Mouse (Mus musculus) neural tube, embryonic 14.5 days (tissue): ENCODE results near the gene Xrcc2. TPM values are rescaled to one million over a fixed set of nuclear protein-coding genes. Genes with fewer than 3 reads are reported as not detected.
"Not testable (repeated sequence)": the region's sequence is repeated elsewhere in the genome, so short reads cannot be mapped to it uniquely, and the experiment has no call there.

Experiments
- ATAC-seq: fragments of 200-750 bp; cut with Nextera tagmentation; 2 replicates; pipeline ENCODE4 v1.8.0; 2017; ENCODE audit warnings: low read depth, mild to moderate bottlenecking, moderate TSS enrichment, moderate library complexity
- H3K27ac ChIP-seq: fragments of 300-500 bp; sonication (generic); 2 replicates; pipeline ENCODE4 v1.5.1; 2014; ENCODE audit warnings: low read depth, mild to moderate bottlenecking, control low read depth, low read length, moderate library complexity, mixed read lengths
- H3K27me3 ChIP-seq: fragments of 300-500 bp; sonication (generic); 2 replicates; pipeline ENCODE4 v1.6.1; 2014; ENCODE audit warnings: low read length; ENCODE audit not compliant: control insufficient read depth, insufficient read depth
- H3K36me3 ChIP-seq: fragments of 300-500 bp; sonication (generic); 2 replicates; pipeline ENCODE4 v1.6.1; 2014; ENCODE audit warnings: low read length, mixed read lengths; ENCODE audit not compliant: control insufficient read depth, insufficient read depth
- H3K4me1 ChIP-seq: fragments of 300-500 bp; sonication (generic); 2 replicates; pipeline ENCODE4 v1.6.1; 2014; ENCODE audit warnings: low read length; ENCODE audit not compliant: control insufficient read depth, insufficient read depth
- H3K4me2 ChIP-seq: fragments of 300-500 bp; sonication (generic); 2 replicates; pipeline ENCODE4 v1.6.1; 2014; ENCODE audit warnings: mild to moderate bottlenecking, low read depth, low read length, control low read depth
- H3K4me3 ChIP-seq: fragments of 300-500 bp; sonication (generic); 2 replicates; pipeline ENCODE4 v1.5.1; 2014; ENCODE audit warnings: low read depth, low read length, control low read depth, mixed read lengths
- H3K9ac ChIP-seq: fragments of 300-500 bp; sonication (generic); replicated peaks from 2 replicates; pipeline ENCODE4 v1.6.1; 2014; ENCODE audit warnings: low read depth, mild to moderate bottlenecking, control low read depth, low read length, mixed read lengths
- H3K9me3 ChIP-seq: fragments of 300-500 bp; sonication (generic); 2 replicates; pipeline ENCODE4 v1.6.1; 2016; ENCODE audit warnings: low read length; ENCODE audit not compliant: control insufficient read depth
- WGBS: fragments of 180-500 bp; shearing (Covaris S2); extraction: QIAGEN DNeasy Blood & Tissue Kit; methylation state at CpG from one replicate; pipeline ENCODE4 v1.1.7; 2014; 5-methylcytosine and 5-hydroxymethylcytosine counted together
- polyA plus RNA-seq: library from polyadenylated mRNA; unstranded; fragments of >200 nt; fragmentation: Nextera tagmentation; extraction: Ambion mirVana; gene quantifications from 2 replicates; pipeline ENCODE4 v1.2.1, GENCODE M21; 2014

Xrcc2 gene
- polyA plus RNA-seq, 1 experiment from 2014 or later, result 5.2 TPM

DNA sequence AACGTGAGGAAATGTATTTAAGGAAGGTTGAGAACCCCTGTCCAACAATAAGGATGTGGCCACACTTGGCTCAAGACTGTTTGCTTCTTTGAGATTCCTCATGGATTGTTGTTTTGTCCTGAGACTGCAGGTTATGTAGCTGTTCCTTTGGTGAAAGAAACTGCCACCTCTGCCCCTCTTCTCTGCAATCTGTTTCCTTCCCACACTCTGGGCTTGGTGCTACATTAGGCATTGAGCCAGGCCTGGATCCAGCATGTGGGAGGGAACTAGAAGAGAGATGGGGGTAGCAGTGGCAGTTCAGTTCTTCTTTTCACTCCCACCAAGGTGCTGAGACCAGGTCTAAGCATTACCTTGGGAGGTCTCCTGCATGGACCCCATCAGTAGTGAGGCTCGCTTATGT, 30.2 kb upstream of the Xrcc2 start:
- Histone ChIP-seq H3K27me3 (no peaks in the 10 kb centered on the region), H3K9me3 (no peaks in the 10 kb centered on the region), H3K4me3 (no peak overlapping the region), H3K27ac (no peak overlapping the region), H3K9ac (no peak overlapping the region), H3K4me2 (no peak overlapping the region), H3K4me1 (no peaks in the 10 kb centered on the region), H3K36me3 (no peaks in the 10 kb centered on the region)
- ATAC-seq, result no peak
- 83% methylated on average over 2 of the region's 2 CpGs for WGBS

- no peak overlapping the region for H3K9ac ChIP-seq
- H3K4me1 ChIP-seq, result no peaks in the 10 kb centered on the region
- H3K9me3 ChIP-seq, result no peaks in the 10 kb centered on the region
- no peaks in the 10 kb centered on the region for H3K36me3 ChIP-seq
- no peak overlapping the region for H3K4me3 ChIP-seq
- no peak overlapping the region for H3K27ac ChIP-seq
- 0 out of 2 replicates have a peak, but pooled peaks have one; percentile 28 for ATAC-seq
- no peaks in the 10 kb centered on the region for H3K27me3 ChIP-seq
- 23% methylated on average over 1 of the region's 1 CpGs for WGBS
- H3K4me2 ChIP-seq, result no peak overlapping the region
These were observed 28.7 kb upstream of the Xrcc2 start for GRCm38 (mm10) chr5:25734318-25734717.

GRCm38 (mm10) chr5:25724134-25724675, 18.6 kb upstream of the Xrcc2 start:
- ATAC-seq, result no peak
- H3K4me1 ChIP-seq, result no peaks in the 10 kb centered on the region

GRCm38 (mm10) chr5:25723016-25723415, 17.4 kb upstream of the Xrcc2 start:
- no peak for ATAC-seq
- 65% methylated on average over 2 of the region's 2 CpGs for WGBS
- H3K9me3 ChIP-seq, result no peaks in the 10 kb centered on the region

More at GRCm38 (mm10) chr5:25724134-25724675, 18.6 kb upstream of the Xrcc2 start:
- no peak overlapping the region for H3K27ac ChIP-seq
- no peaks in the 10 kb centered on the region for H3K27me3 ChIP-seq
- H3K9ac ChIP-seq, result no peak overlapping the region
- H3K36me3 ChIP-seq, result no peaks in the 10 kb centered on the region
- no peak overlapping the region for H3K4me3 ChIP-seq
- no peaks in the 10 kb centered on the region for H3K9me3 ChIP-seq
- H3K4me2 ChIP-seq, result no peak overlapping the region
- 38% methylated on average over 1 of the region's 1 CpGs for WGBS

DNA sequence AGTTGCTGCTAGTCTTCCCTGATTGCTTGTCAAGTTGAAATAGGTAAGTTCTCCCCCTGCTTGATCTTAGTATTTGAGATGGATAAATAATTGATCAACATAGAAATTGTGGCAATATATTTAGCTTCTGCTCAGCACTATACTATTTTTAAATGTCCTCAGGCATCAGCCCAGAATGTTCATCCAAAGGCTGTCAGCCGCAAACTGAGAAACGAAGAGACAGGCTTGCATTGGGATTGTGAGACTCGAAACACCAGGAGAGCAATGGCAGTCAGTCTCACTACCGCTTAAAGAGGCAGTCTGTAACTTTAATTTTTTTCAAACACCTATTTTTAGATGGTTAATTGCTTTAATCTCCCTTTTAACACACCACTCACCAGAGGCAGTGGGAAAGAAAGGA, 13.8 kb upstream of the Xrcc2 start:
- whole genome bisulfite sequencing, result 89% methylated on average over 4 of the region's 4 CpGs
- Histone ChIP-seq H3K4me3 (no peak overlapping the region), H3K9ac (no peak overlapping the region), H3K27ac (no peak overlapping the region), H3K9me3 (no peaks in the 10 kb centered on the region), H3K4me1 (no peaks in the 10 kb centered on the region), H3K4me2 (no peak overlapping the region), H3K36me3 (no peaks in the 10 kb centered on the region), H3K27me3 (no peaks in the 10 kb centered on the region)
- ATAC-seq, result no peak

More at GRCm38 (mm10) chr5:25723016-25723415, 17.4 kb upstream of the Xrcc2 start:
- H3K4me2 ChIP-seq, result no peak overlapping the region
- no peak overlapping the region for H3K27ac ChIP-seq
- no peak overlapping the region for H3K4me3 ChIP-seq
- no peaks in the 10 kb centered on the region for H3K27me3 ChIP-seq
- no peaks in the 10 kb centered on the region for H3K36me3 ChIP-seq
- H3K4me1 ChIP-seq, result no peaks in the 10 kb centered on the region
- H3K9ac ChIP-seq, result no peak overlapping the region

DNA sequence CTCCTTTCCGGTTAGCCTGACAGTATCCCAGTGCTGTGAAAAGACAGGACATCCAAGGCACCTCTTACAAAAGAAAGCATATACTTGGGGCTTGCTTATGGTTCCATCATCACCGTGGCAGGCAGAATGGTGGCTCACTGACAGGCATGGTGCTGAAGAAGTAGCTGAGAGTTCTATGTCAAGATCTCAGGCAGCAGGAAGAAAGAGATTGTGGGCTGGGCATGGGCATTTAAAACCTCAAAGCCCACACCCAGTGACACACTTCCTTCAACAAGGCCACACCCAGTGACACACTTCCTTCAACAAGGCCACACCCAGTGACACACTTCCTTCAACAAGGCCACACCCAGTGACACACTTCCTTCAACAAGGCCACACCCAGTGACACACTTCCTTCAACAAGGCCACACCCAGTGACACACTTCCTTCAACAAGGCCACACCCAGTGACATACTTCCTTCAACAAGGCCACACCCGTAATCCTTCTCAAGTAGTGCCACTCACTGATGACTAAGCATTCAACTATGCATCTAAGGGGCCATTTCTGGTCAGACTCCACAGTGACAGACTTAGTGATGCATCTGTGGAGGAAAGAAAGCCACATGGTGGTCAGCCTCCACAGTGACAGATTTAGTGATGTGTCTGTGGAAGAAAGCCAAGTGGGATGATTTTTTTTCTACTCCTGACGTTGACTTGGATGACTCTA, 7.5 kb upstream of the Xrcc2 start:
- not testable (repeated sequence) for H3K4me3 ChIP-seq, H3K36me3 ChIP-seq, H3K4me1 ChIP-seq, H3K27me3 ChIP-seq, ATAC-seq, H3K4me2 ChIP-seq, H3K9ac ChIP-seq, H3K9me3 ChIP-seq, H3K27ac ChIP-seq
- 90% methylated on average over 4 of the region's 4 CpGs for WGBS

DNA sequence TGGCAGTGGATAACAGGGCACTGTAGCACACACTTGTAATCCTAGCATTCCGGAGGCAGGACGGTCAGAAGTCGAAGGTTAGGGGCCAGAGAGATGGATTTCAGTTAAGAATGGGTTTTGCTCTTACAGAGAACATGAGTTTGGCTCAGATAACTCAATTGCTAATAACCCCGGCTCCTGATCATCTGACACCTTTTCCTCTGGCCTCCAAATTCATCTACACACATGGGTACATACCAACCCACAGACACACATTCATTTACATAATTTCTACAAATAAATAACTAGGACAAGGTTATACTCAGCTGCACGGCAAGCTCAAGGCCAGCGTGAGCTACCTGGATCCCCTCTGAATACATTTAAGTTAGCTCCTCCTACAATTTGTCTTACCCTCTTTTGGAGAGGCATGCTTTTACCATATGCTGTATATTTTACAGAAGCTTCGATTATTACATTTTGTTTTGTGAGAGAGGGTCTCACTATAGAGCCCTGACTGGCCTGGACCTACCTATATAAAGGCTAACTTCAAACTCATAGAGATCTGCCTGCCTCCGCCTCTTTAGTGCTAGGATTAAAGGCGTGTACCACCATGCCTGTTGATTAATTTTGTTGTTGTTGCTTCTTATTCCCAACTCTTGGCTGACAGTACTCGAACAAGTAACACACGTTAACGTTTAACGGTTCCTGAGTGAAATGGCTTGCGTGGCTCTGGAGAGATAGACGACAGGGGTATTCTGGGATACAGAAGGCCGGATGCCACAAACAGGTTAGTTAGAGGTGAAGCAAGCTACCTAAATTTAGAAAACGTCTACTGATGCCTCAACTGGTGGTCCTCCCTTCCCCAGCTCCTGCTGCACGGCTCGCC, 691 bp downstream of the Xrcc2 start:
- no peaks in the 10 kb centered on the region for H3K36me3 ChIP-seq
- H3K27ac ChIP-seq, result no peak overlapping the region
- 24% methylated on average over 19 of the region's 19 CpGs for WGBS
- peak overlapping the region; percentile 83 for H3K4me2 ChIP-seq
- no peaks in the 10 kb centered on the region for H3K27me3 ChIP-seq
- peak overlapping the region; percentile 53 for H3K4me3 ChIP-seq
- H3K4me1 ChIP-seq, result peaks cover 7% of the 10 kb centered on the region; the same call in 1 of the 2 replicates
- peak overlapping the region; percentile 57 for H3K9ac ChIP-seq
- peak; percentile 18; the same call in 1 of the 2 replicates for ATAC-seq
- no peaks in the 10 kb centered on the region for H3K9me3 ChIP-seq

- Histone ChIP-seq H3K27ac (no peak overlapping the region), H3K36me3 (no peaks in the 10 kb centered on the region), H3K4me2 (no peak overlapping the region), H3K9me3 (no peaks in the 10 kb centered on the region), H3K4me3 (no peak overlapping the region), H3K27me3 (no peaks in the 10 kb centered on the region), H3K9ac (no peak overlapping the region), H3K4me1 (no peaks in the 10 kb centered on the region)
- no peak for ATAC-seq
- 87% methylated on average over 7 of the region's 7 CpGs for WGBS
These were observed 7.7 kb downstream of the Xrcc2 start for GRCm38 (mm10) chr5:25697941-25698340.

DNA sequence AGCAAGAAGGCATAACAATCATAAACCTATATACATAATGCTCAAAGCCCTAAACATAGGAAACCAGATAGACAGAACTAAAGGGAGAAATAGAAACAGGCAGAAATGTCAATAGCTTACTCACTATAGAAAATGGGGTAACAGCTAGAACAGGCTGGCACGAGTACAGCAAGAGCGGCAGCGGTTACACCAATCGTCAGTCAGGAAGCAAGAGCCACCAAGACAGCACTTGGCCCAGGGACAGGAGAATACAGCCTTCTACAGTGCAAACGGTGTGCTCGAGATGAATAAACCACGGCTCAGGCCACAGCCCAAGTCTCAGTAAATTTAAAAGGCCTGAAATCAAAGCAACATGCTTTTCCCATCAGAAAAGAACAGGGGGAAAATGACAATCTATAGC, 9.4 kb downstream of the Xrcc2 start:
- 89% methylated on average over 7 of the region's 7 CpGs for WGBS
- no peak overlapping the region for H3K27ac ChIP-seq
- no peak for ATAC-seq
- no peaks in the 10 kb centered on the region for H3K27me3 ChIP-seq
- no peak overlapping the region for H3K4me2 ChIP-seq
- H3K36me3 ChIP-seq, result no peaks in the 10 kb centered on the region
- H3K9me3 ChIP-seq, result no peaks in the 10 kb centered on the region
- H3K4me1 ChIP-seq, result no peaks in the 10 kb centered on the region
- H3K4me3 ChIP-seq, result no peak overlapping the region
- H3K9ac ChIP-seq, result no peak overlapping the region
